Mouse (Mus musculus): ENCODE results near the gene Tceanc.
A peak's percentile ranks its signal among the peaks of the same experiment; 100 is the strongest.

Tceanc gene

DNA sequence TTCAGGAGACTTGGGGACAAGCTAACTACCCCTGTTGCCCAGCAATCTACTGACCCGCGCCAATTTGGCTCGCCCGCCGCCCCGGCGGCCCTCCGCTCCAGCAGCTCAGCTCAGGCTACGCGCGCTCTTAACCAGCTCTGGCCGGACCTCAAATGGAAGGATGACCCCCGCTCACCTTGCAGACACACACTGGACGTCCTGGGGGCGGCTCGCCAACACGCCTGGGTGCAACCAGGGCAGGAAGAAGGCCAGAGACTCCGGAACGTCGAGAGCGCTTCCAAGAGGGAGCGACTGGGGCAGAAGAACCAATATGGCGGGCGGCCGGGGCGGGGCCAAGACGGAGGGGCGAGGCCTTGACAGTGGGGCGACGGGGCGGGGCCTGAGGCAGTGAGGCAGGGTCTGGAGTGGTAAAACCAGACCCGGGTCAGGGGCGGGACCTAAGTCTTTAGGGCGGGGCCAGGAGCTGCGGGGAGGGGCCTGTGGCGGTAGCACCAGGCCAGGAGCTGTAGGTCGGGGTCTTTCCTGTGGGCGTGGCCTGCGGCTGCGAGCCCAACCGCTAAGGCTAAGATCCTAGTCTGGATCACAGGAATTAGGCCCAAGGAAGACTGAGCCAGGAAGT lies 38.9 kb downstream of the Tceanc start, which contains the start of gene Rab9:
Gene Rab9, minus strand, starts transcription at position 503 of the 619 bp plus-strand sequence.
- DNase-seq (ENCODE audit: low spot score): peak; percentile 70

- no peak for DNase-seq (ENCODE audit: low spot score)
These were observed 39.6 kb downstream of the Tceanc start for GRCm38 (mm10) chrX:166478631-166479364.

GRCm38 (mm10) chrX:166477393-166477792 lies 41.0 kb downstream of the Tceanc start:
- DNase-seq (ENCODE audit: low spot score): no peak

DNA sequence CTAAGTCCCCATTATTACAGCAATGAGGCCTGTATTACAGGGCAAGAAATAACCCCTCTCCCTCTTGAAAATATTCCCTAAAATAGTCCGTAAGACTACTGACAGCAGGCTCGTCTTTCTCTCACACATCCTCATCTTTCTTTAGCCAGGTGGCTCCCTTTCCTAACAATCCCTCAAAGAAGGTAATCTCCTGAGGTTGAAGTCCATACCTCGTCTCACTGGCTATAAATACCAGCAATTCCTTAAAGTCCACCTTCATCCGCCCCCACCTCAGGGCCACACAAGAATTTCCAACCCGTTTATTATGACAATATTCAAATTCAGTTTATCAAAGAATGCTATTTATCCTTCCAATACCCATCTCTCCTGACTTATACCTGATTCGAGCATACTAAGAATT lies 45.8 kb downstream of the Tceanc start:
- DNase-seq (ENCODE audit: low spot score): no peak

GRCm38 (mm10) chrX:166468321-166468720 lies 50.0 kb downstream of the Tceanc start:
- DNase-seq (ENCODE audit: low spot score): no peak

DNA sequence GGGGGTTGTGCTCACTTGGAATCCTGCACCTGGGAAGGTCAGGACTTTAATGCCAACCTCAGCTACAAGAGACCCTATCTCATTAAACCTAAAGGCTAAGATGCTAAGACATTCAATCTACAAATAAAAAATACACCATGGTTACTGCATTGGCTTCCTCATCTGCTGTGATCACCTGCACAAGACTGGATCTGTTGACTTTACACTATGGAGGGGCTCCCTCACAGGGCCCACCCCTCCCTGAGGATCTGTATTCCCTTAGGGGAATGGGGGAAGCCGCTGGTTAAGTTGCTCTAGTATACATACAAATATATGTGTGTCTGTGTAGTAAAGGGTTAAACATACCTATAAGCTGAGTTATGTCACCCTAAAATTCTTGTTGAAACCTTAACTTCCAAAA lies 62.8 kb downstream of the Tceanc start:
- no peak for DNase-seq (ENCODE audit: low spot score)

DNA sequence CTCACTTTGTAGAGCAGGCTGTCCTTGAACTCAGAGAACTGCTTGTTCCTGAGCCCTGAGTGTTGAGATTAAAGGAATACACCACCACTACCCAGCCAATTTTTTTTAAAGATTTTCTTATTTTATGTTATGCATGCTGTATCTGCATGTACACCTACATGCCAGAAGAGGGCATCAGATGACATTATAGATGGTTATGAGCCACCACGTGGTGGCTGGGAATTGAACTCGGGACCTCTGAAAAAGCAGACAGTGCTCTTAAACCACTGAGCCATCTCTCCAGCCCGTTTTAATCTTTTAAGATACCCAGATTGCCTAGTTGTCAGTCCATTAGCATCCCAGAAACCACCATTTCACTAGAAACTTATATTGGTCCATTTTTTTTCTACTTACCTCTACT lies 64.0 kb downstream of the Tceanc start:
- no peak for DNase-seq (ENCODE audit: low spot score)

- DNase-seq (ENCODE audit: low spot score): no peak
These were observed 64.8 kb downstream of the Tceanc start for GRCm38 (mm10) chrX:166453532-166453931.
